Mouse (Mus musculus): ENCODE results near the gene Aass.

DNA sequence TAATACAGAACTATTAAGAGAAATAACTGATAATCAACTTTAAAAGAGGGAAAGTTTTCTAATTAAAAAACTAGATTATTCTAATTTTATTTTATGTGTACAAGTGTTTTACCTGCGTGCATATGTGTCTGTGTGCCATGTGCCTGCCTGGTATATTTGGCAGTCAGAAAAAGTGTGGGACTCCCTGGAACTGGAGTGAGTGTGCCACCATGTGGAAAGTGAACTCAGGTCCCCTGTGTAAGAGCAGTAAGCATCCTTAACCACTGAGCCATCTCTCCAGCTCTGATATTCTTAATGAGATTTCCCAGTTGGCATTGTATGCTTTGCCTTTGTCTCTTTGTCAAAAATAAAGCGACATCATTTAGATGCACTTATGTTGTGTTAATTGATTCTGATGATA lies 20.3 kb upstream of the Aass start:
- TF ChIP-seq CTCF (IDR thresholded peaks at IDR 0.05; ENCODE audit: extremely low read depth, insufficient read depth, low read length), result no peak
- TF ChIP-seq POLR2A (IDR thresholded peaks at IDR 0.05; ENCODE audit: extremely low read depth, insufficient read depth, low read length), result no peak

Data from cortical plate, adult 2 months (tissue).